Mouse (Mus musculus) embryonic facial prominence, embryonic 15.5 days (tissue): Measurements from ENCODE around the gene Rfx8. TPM values are rescaled to one million over a fixed set of nuclear protein-coding genes. Genes with fewer than 3 reads are reported as not detected.

ENCODE experiments used
- ATAC-seq: fragments of 200-750 bp; cut with Nextera tagmentation; 2 replicates; pipeline ENCODE4 v1.8.0; 2017; ENCODE audit warnings: low read depth, moderate TSS enrichment; ENCODE audit not compliant: insufficient number of reproducible peaks, low FRiP score, low TSS enrichment
- H3K27ac ChIP-seq: fragments of 300-500 bp; sonication (generic); replicated peaks from 2 replicates; pipeline ENCODE4 v1.5.1; 2015; ENCODE audit warnings: mild to moderate bottlenecking, inconsistent platforms
- H3K27me3 ChIP-seq: fragments of 300-500 bp; sonication (generic); 2 replicates; pipeline ENCODE4 v1.6.1; 2015; ENCODE audit warnings: inconsistent platforms
- H3K36me3 ChIP-seq: fragments of 300-500 bp; sonication (generic); 2 replicates; pipeline ENCODE4 v1.6.1; 2015; ENCODE audit warnings: mild to moderate bottlenecking, inconsistent platforms
- H3K4me1 ChIP-seq: fragments of 300-500 bp; sonication (generic); 2 replicates; pipeline ENCODE4 v1.6.1; 2015; ENCODE audit warnings: inconsistent platforms
- H3K4me2 ChIP-seq: fragments of 300-500 bp; sonication (generic); replicated peaks from 2 replicates; pipeline ENCODE4 v1.6.1; 2015; ENCODE audit warnings: mild to moderate bottlenecking, inconsistent platforms
- H3K4me3 ChIP-seq: fragments of 300-500 bp; sonication (generic); replicated peaks from 2 replicates; pipeline ENCODE4 v1.5.1; 2015; ENCODE audit warnings: mild to moderate bottlenecking, inconsistent platforms
- H3K9ac ChIP-seq: fragments of 300-500 bp; sonication (generic); 2 replicates; pipeline ENCODE4 v1.6.1; 2015; ENCODE audit warnings: inconsistent platforms
- H3K9me3 ChIP-seq: fragments of 300-500 bp; sonication (generic); replicated peaks from 2 replicates; pipeline ENCODE4 v1.6.1; 2016; ENCODE audit warnings: inconsistent platforms
- WGBS: fragments of 180-500 bp; shearing (Covaris S2); methylation state at CpG from one replicate; pipeline ENCODE4 v1.1.7; 2015; 5-methylcytosine and 5-hydroxymethylcytosine counted together
- polyA plus RNA-seq: library from polyadenylated mRNA; unstranded; fragments of >200 nt; fragmentation: Nextera tagmentation; extraction: Ambion mirVana; gene quantifications from 2 replicates; pipeline ENCODE4 v1.2.1, GENCODE M21; 2015

Gene Rfx8
- polyA plus RNA-seq: 3.2 and 3.7 TPM in 2 replicates

DNA sequence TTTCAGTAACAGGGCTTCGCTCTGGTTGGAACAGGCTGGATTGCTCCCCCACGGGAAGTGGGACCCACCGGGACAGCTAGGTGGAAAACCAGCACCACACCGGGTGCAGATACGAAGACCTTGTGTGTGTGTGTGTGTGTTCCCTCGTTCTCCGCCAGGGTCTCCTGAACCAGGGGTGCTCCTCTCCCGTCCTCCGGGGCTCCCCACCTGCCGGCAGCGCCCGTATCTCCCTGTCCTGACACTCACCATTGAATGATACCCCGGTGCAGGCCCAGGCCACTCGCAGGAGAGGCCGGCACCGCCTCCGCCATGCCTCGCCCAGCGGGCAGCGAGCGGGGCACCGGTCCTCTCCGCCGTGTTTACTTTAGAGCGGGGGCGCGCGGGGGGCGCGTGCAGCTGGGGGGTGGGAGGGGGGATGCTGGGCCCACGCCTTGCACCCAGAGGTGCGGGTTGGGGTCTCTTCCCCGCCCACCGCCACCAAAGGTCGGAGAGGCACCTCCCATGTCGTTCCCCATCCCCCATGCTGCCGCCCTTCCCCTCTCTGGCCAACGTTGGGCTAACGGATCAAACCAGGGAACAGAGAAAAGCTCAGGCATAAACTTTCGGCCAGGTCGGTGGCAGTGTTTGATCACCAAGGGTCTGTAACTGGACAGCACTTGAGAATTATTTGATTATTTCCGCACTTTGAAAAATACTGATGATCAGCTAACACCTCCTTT lies at the start of gene Rfx8:
Rfx8 (minus strand) TSS at position 366 of the 719 bp plus-strand sequence.
- 2% methylated on average over 42 of the region's 42 CpGs for WGBS

DNA sequence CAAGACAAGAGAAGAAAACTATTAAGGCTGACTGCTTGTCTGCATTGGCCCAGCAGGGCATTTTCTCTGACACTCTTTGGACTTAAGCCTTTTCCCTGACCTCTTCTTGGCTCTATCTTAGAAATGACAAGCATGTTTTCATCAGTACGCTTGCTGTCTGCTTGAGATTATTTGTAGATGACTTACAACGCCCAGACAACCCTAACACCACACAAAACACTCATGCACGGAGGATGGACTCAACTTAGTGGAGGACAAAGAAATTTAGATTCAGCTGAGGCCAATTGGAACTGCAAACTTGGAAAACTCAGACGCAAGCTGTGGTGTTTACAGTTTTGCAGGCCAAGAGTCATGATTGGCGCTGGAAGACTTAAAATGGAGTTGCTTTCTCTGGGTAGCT lies 49.6 kb upstream of the Rfx8 start:
- Histone ChIP-seq H3K4me2 (no peak overlapping the region), H3K4me1 (no peaks in the 10 kb centered on the region), H3K27me3 (no peaks in the 10 kb centered on the region), H3K4me3 (no peak overlapping the region), H3K36me3 (no peaks in the 10 kb centered on the region), H3K27ac (no peak overlapping the region), H3K9ac (no peak overlapping the region), H3K9me3 (no peaks in the 10 kb centered on the region)
- 81% methylated on average over 5 of the region's 5 CpGs for WGBS
- ATAC-seq: no peak

More for the DNA sequence above, at the start of gene Rfx8:
- Histone ChIP-seq H3K9ac (peak within 1 kb of the TSS; percentile 47), H3K4me2 (peak within 1 kb of the TSS; percentile 91), H3K27me3 (no peaks in the 10 kb centered on the region), H3K36me3 (no peaks in the 10 kb centered on the region), H3K27ac (peak within 1 kb of the TSS; percentile 68), H3K4me3 (peak within 1 kb of the TSS; percentile 53), H3K9me3 (no peaks in the 10 kb centered on the region), H3K4me1 (peaks cover 18% of the 10 kb centered on the region)
- ATAC-seq: peak; percentile 69

DNA sequence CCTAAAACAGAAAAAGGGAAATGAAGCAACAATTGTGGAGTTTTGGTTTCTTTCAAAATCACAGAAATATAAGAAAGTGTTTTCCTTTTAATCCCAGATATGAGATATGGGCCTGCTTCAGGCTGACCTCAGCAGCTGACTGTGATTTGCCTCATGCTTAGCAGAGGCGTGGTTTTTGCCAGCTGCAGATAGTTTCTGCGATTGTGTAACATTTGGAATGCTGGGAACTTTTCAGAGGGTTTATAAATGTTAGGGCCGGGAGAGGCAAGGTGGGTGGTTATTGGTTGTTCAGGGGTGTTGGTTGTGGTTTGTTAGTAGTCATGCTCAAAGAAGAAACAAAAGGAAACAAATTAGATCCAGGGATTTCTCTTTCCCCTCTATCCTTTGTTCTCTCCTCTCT lies 47.2 kb upstream of the Rfx8 start:
- Histone ChIP-seq H3K27ac (no peak overlapping the region), H3K4me1 (no peaks in the 10 kb centered on the region), H3K9ac (no peak overlapping the region), H3K9me3 (no peaks in the 10 kb centered on the region), H3K4me3 (no peak overlapping the region), H3K27me3 (no peaks in the 10 kb centered on the region), H3K4me2 (no peak overlapping the region), H3K36me3 (no peaks in the 10 kb centered on the region)
- WGBS: 51% methylated on average over 3 of the region's 3 CpGs
- no peak for ATAC-seq

DNA sequence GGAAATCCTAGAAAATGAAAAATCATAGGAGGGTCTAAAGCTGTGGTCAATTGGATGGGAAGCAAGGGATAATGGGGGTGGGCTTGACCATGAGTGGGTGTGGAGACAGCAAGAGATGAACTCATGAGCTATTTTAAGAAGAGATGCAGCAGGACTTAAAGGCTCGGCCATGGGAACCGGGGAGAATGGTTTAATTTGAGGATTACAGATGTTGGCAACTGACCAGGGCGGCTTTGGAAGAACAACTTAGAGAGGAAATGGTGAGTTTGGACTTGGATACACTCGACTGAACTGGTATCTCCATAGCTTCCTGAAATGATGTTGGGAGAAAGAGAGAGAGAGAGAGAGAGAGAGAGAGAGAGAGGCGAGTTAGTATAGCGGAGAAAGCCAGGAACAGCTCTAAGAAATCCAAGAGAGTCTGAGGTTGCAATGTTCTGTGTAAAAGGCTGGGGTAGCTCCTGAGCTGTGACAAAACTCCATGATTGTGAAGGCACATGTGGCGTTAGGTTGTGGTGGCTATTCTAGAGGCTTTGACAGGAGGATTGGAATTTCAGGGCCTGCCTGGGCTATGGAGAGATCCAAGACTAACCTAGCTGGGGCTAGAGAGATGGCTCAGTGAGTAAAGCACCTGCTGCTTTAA lies 45.2 kb upstream of the Rfx8 start:
- no peak overlapping the region for H3K9ac ChIP-seq
- 62% methylated on average over 7 of the region's 7 CpGs for WGBS
- H3K36me3 ChIP-seq: no peaks in the 10 kb centered on the region
- H3K27ac ChIP-seq: no peak overlapping the region
- no peaks in the 10 kb centered on the region for H3K27me3 ChIP-seq
- no peak overlapping the region for H3K4me2 ChIP-seq
- peaks cover 17% of the 10 kb centered on the region for H3K4me1 ChIP-seq
- H3K4me3 ChIP-seq: no peak overlapping the region
- ATAC-seq: no peak
- no peaks in the 10 kb centered on the region for H3K9me3 ChIP-seq

DNA sequence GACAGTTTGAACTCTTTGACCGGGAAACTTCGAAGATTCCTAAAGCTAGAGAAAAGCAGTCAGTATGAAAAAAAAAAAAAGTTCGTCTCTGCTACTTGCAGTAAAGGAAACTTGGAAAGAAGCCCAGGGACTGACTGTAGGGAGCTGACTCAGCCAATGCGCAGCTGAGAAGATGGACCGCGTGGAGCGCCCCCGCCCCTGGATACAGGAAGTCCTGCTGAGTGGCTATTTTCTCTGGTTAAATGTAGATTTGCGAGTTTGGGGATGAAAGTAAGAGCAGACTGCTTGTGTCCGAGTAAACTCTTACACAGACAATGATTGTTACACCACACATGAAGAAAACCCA lies 41.2 kb upstream of the Rfx8 start:
- H3K27me3 ChIP-seq: no peaks in the 10 kb centered on the region
- peaks cover 47% of the 10 kb centered on the region for H3K4me1 ChIP-seq
- H3K27ac ChIP-seq: peak overlapping the region; percentile 95
- no peaks in the 10 kb centered on the region for H3K9me3 ChIP-seq
- peak overlapping the region; percentile 43 for H3K4me2 ChIP-seq
- H3K36me3 ChIP-seq: no peaks in the 10 kb centered on the region
- ATAC-seq: peak; percentile 86
- H3K4me3 ChIP-seq: peak overlapping the region; percentile 17
- H3K9ac ChIP-seq: no peak overlapping the region
- WGBS: 2% methylated on average over 10 of the region's 10 CpGs

DNA sequence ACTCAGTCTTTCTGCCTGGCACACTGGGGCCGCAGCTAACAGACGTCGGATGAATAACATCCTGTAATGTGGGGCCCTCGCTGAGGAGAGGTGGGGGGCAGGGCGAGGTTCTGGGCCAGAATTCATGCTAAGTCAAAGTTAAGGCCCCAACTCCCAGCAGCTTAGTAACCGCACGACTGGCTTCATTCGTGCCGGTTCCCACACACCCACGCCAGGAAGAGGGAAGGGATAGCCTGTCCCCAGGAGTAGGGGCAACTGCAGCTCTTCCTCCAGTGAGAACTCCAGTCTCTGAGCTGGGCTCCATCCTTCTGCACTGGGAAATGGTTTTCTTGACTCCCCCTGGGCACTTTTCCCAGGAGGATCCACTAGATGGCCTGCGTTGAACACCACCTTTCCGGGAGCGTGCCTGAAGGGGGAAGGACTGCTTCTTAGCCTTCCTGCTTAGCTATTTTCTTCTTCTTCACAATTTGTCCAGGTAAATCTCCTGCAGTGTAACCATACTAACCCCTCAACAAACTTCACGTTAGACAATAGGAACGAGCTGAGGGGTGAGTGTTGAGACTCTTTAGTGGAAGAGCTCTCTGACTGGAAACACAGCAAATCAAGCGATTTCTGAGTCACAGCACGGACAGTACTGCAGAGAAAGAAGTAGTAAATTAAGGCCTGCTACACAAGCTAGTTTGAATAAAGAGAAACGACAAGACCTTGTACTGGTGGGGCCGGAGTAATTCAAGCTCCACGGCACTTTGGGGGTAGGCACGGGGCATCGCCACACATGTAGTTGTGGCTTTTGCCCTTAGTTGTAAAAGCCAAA lies 40.6 kb upstream of the Rfx8 start:
- Histone ChIP-seq H3K4me1 (peaks cover 50% of the 10 kb centered on the region), H3K36me3 (no peaks in the 10 kb centered on the region), H3K4me3 (peak overlapping the region; percentile 17), H3K9me3 (no peaks in the 10 kb centered on the region), H3K9ac (no peak overlapping the region), H3K27ac (peak overlapping the region; percentile 95), H3K27me3 (no peaks in the 10 kb centered on the region), H3K4me2 (peak overlapping the region; percentile 43)
- peak; percentile 35 for ATAC-seq
- 6% methylated on average over 22 of the region's 22 CpGs for WGBS

DNA sequence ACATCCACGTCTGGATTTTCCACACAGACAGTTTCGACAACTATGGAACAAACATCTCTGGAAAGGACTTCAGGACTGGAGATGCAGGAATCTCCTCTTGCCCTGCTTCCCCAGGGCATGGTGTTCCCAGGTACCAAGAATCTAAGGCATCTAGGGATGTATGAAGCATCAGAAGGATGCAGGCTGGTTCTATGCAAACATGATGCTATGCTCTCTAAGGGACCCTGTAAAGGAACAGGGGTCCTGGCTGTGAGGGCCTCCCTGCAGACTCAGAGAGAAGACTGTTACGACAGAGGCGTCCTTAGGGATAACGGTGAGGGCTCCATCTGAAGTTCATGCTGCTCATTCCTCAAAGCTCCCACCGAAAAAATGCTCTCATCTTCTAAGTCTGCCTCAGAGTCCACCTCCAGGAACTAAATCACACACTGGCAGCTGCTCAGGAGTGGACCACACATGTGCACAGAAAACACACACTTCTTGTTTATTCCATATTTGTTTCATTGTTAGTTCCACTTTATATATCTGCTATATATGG lies 39.5 kb upstream of the Rfx8 start:
- Histone ChIP-seq H3K4me3 (no peak overlapping the region), H3K27ac (peak overlapping the region; percentile 7; the same call in 1 of the 2 replicates), H3K4me1 (peaks cover 50% of the 10 kb centered on the region), H3K4me2 (no peak overlapping the region), H3K9ac (no peak overlapping the region), H3K36me3 (no peaks in the 10 kb centered on the region), H3K27me3 (no peaks in the 10 kb centered on the region), H3K9me3 (no peaks in the 10 kb centered on the region)
- ATAC-seq: no peak
- 51% methylated on average over 6 of the region's 6 CpGs for WGBS

DNA sequence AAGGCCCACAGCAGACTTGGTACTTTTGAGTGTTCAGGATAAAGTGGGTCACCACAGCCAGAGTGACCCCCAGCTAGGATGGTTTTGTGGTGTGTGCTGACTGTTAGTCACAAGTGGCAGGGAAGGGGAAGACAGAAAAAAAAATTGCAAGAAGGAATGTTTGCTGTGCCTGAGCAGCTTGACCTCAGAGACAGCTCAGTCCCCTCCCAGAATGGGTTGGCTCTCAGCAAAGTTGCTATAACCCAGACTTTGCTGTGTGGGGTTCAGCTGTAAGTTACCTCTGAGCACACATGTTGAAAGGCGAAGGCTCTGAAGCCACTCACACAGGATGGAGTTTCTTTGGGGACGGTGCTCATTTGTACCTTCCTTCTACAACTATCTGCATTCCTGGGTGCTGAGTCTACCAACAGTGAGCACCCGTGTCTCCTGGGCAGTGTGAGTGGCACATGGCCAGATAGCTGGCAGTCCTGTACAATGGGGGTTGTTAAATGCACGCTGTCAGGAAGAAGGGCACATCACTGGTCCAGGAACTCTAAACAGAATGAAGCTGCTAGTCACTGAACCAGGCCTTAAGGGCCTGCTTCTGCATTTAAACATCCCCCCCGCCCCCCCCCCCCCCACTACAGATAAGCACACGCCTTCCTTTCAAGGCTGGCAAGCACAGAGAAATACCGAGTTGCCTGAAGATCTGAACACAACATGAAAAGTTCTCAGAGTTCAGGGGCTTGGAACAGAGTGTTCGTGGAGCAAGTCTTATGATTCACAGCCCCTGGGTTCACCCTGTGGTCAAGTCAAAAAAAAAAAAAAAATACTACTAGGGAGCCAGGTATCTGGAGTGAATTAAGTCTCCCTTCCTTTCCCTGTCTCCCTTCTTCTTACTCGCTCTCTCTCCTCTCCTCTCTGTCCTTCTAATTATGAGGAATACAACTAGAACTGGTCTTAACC lies 38.7 kb upstream of the Rfx8 start:
- ATAC-seq: no peak
- no peaks in the 10 kb centered on the region for H3K36me3 ChIP-seq
- H3K27ac ChIP-seq: peak overlapping the region; percentile 39; the same call in 1 of the 2 replicates
- H3K4me3 ChIP-seq: no peak overlapping the region
- H3K9me3 ChIP-seq: no peaks in the 10 kb centered on the region
- H3K27me3 ChIP-seq: no peaks in the 10 kb centered on the region
- WGBS: 43% methylated on average over 9 of the region's 9 CpGs
- no peak overlapping the region for H3K4me2 ChIP-seq
- peaks cover 50% of the 10 kb centered on the region for H3K4me1 ChIP-seq
- no peak overlapping the region for H3K9ac ChIP-seq

DNA sequence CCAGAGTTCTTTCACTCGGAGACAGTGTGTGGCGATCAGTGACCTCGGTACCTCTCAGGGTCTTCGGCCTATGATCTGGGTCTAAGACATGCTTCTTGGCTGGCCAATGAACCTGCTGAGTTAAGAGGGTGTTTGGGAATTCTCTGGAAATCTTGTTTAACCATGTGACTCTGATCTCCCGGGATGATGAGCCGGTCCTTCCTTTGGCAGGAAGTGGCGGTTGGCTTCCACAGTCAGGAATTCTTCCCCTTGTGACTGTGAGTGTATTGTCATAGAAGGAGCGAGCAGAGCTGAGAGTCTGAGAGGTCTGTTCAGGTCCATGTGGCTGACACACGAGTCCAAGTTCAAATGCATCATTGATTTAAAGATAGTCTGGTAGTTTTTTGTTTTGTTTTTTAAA lies 37.4 kb upstream of the Rfx8 start:
- Histone ChIP-seq H3K9me3 (no peaks in the 10 kb centered on the region), H3K4me3 (no peak overlapping the region), H3K4me2 (no peak overlapping the region), H3K4me1 (peaks cover 50% of the 10 kb centered on the region), H3K9ac (no peak overlapping the region), H3K27ac (no peak overlapping the region), H3K27me3 (no peaks in the 10 kb centered on the region), H3K36me3 (no peaks in the 10 kb centered on the region)
- ATAC-seq: no peak
- WGBS: 66% methylated on average over 9 of the region's 9 CpGs

DNA sequence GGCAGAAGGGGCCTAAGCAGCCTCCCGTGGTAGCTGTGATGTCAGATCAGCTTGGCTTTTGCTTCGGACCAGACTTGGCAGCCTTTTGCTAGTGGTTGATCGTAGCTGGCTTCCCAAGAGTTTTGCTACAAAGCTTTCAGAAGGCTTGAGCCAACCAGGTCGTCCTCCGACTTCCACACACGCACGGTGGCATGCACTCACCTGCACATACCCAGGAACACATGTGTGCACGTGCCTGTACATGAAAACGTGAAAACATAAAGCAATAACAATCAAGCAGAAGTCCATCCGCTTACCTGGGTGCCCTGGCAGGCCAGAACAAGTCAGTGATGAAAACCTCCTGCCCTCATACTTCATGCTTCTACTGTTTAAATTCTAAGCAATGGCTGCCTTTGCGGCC lies 36.2 kb upstream of the Rfx8 start:
- Histone ChIP-seq H3K9ac (no peak overlapping the region), H3K4me3 (no peak overlapping the region), H3K9me3 (no peaks in the 10 kb centered on the region), H3K27me3 (no peaks in the 10 kb centered on the region), H3K27ac (no peak overlapping the region), H3K4me2 (no peak overlapping the region), H3K36me3 (no peaks in the 10 kb centered on the region), H3K4me1 (peaks cover 41% of the 10 kb centered on the region)
- 66% methylated on average over 11 of the region's 11 CpGs for WGBS
- ATAC-seq: no peak
